Mouse (Mus musculus) intestine, postnatal 0 days (tissue): ENCODE results near the gene Dhtkd1. TPM values are rescaled to one million over a fixed set of nuclear protein-coding genes. Genes with fewer than 3 reads are reported as not detected.
A peak's percentile ranks its signal among the peaks of the same experiment; 100 is the strongest.
"Not testable (repeated sequence)": the region's sequence is repeated elsewhere in the genome, so short reads cannot be mapped to it uniquely, and the experiment has no call there.

Experiments
- ATAC-seq: fragments of 200-750 bp; cut with Nextera tagmentation; 2 replicates; pipeline ENCODE4 v1.8.0; 2017; ENCODE audit warnings: mild to moderate bottlenecking, moderate TSS enrichment, moderate library complexity
- H3K27ac ChIP-seq: fragments of 300-500 bp; sonication (generic); 2 replicates; pipeline ENCODE4 v1.5.1; 2014; ENCODE audit warnings: mild to moderate bottlenecking, low read depth, low read length, moderate library complexity
- H3K27me3 ChIP-seq: fragments of 300-500 bp; sonication (generic); replicated peaks from 2 replicates; pipeline ENCODE4 v1.6.1; 2014; ENCODE audit warnings: low read length, mixed read lengths; ENCODE audit not compliant: control insufficient read depth, insufficient read depth
- H3K36me3 ChIP-seq: fragments of 300-500 bp; sonication (generic); 2 replicates; pipeline ENCODE4 v1.6.1; 2014; ENCODE audit warnings: mild to moderate bottlenecking, moderate library complexity; ENCODE audit not compliant: control insufficient read depth, insufficient read depth
- H3K4me1 ChIP-seq: fragments of 300-500 bp; sonication (generic); replicated peaks from 2 replicates; pipeline ENCODE4 v1.6.1; 2014; ENCODE audit warnings: antibody characterized with exemption, low read length, mixed read lengths; ENCODE audit not compliant: control insufficient read depth, insufficient read depth
- H3K4me2 ChIP-seq: fragments of 300-500 bp; sonication (generic); replicated peaks from 2 replicates; pipeline ENCODE4 v1.6.1; 2014; ENCODE audit warnings: low read depth, mild to moderate bottlenecking, moderate library complexity
- H3K4me3 ChIP-seq: fragments of 300-500 bp; sonication (generic); 2 replicates; pipeline ENCODE4 v1.5.1; 2014; ENCODE audit warnings: low read depth, low read length
- H3K9ac ChIP-seq: fragments of 300-500 bp; sonication (generic); 2 replicates; pipeline ENCODE4 v1.6.1; 2014; ENCODE audit warnings: mild to moderate bottlenecking, low read depth, low read length
- H3K9me3 ChIP-seq: fragments of 300-500 bp; sonication (generic); 2 replicates; pipeline ENCODE4 v1.6.1; 2016; ENCODE audit warnings: mixed run types; ENCODE audit not compliant: control insufficient read depth
- CTCF ChIP-seq: sonication (generic); IDR thresholded peaks from 2 replicates; pipeline ENCODE4 v1.5.1; 2016; ENCODE audit warnings: low read depth, mild to moderate bottlenecking, control low read depth, antibody characterized with exemption, moderate library complexity
- WGBS: fragments of 180-500 bp; shearing (Covaris S2); extraction: QIAGEN DNeasy Blood & Tissue Kit; methylation state at CpG from one replicate; pipeline ENCODE4 v1.1.7; 2014; 5-methylcytosine and 5-hydroxymethylcytosine counted together
- polyA plus RNA-seq: library from polyadenylated mRNA; unstranded; fragments of >200 nt; fragmentation: Nextera tagmentation; extraction: Ambion mirVana; gene quantifications from 2 replicates; pipeline ENCODE4 v1.2.1, GENCODE M21; 2015

Gene Dhtkd1
- polyA plus RNA-seq: 0.26 and 0.27 TPM in 2 replicates

GRCm38 (mm10) chr2:5942416-5943032 is at the start of gene Dhtkd1:
Gene Dhtkd1, minus strand, starts transcription at chr2:5942792.
- peak within 1 kb of the TSS; percentile 57 for H3K4me3 ChIP-seq
- peak; percentile 78 for ATAC-seq
- H3K4me1 ChIP-seq: no peaks in the 10 kb centered on the region
- H3K4me2 ChIP-seq: peak within 1 kb of the TSS; percentile 92
- no peak within 1 kb of the TSS for H3K27ac ChIP-seq
- no peaks in the 10 kb centered on the region for H3K36me3 ChIP-seq
- no peaks in the 10 kb centered on the region for H3K27me3 ChIP-seq
- TF ChIP-seq CTCF: peak; percentile 54
- peak within 1 kb of the TSS; percentile 69 for H3K9ac ChIP-seq
- no peaks in the 10 kb centered on the region for H3K9me3 ChIP-seq
- under 1% methylated on average over 36 of the region's 36 CpGs for WGBS

- Histone ChIP-seq H3K4me1 (no peaks in the 10 kb centered on the region), H3K27ac (no peak overlapping the region), H3K4me3 (no peak overlapping the region), H3K9ac (no peak overlapping the region), H3K4me2 (no peak overlapping the region), H3K9me3 (no peaks in the 10 kb centered on the region), H3K36me3 (peaks cover 30% of the 10 kb centered on the region), H3K27me3 (no peaks in the 10 kb centered on the region)
- WGBS: 84% methylated on average over 4 of the region's 4 CpGs
- no peak for TF ChIP-seq CTCF
- no peak for ATAC-seq
These were observed 34.9 kb upstream of the Dhtkd1 start for GRCm38 (mm10) chr2:5977532-5977931.

GRCm38 (mm10) chr2:5970629-5971028 is 28.0 kb upstream of the Dhtkd1 start:
- WGBS: 95% methylated on average over 3 of the region's 3 CpGs
- H3K27me3 ChIP-seq, H3K36me3 ChIP-seq, H3K4me3 ChIP-seq, ATAC-seq, H3K27ac ChIP-seq, H3K4me2 ChIP-seq, H3K4me1 ChIP-seq, H3K9me3 ChIP-seq, H3K9ac ChIP-seq: not testable (repeated sequence)
- peak; percentile 37 for TF ChIP-seq CTCF

GRCm38 (mm10) chr2:5965972-5966371 is 23.4 kb upstream of the Dhtkd1 start:
- no peak overlapping the region for H3K27ac ChIP-seq
- no peak for TF ChIP-seq CTCF
- no peaks in the 10 kb centered on the region for H3K9me3 ChIP-seq
- no peak overlapping the region for H3K4me2 ChIP-seq
- no peak overlapping the region for H3K4me3 ChIP-seq
- H3K9ac ChIP-seq: no peak overlapping the region
- no peaks in the 10 kb centered on the region for H3K4me1 ChIP-seq
- ATAC-seq: no peak
- peaks cover 18% of the 10 kb centered on the region for H3K36me3 ChIP-seq
- whole genome bisulfite sequencing: 83% methylated on average over 3 of the region's 3 CpGs
- H3K27me3 ChIP-seq: no peaks in the 10 kb centered on the region

DNA sequence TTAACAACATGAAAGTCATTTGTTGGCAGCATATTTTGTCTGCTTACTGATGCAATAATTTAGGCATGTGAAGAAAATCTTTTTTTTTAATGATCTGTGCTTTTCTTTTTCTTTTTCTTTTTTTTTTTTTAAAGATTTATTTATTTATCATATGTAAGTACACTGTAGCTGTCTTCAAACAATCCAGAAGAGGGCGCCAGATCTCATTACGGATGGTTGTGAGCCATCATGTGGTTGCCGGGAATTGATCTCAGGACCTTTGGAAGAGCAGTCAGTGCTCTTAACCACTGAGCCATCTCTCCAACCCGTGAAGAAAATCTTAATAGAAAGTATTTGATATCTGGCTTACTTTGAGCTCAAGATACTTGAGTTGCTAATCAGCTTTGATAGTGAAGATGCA is 21.1 kb upstream of the Dhtkd1 start:
- H3K27me3 ChIP-seq, ATAC-seq, H3K27ac ChIP-seq, H3K4me2 ChIP-seq, H3K4me3 ChIP-seq, H3K9ac ChIP-seq, H3K9me3 ChIP-seq, H3K4me1 ChIP-seq: not testable (repeated sequence)
- 0 out of 2 replicates have a peak, but pooled peaks have one; percentile 14 for TF ChIP-seq CTCF
- WGBS: 85% methylated on average over 4 of the region's 4 CpGs
- H3K36me3 ChIP-seq: peaks cover 30% of the 10 kb centered on the region

DNA sequence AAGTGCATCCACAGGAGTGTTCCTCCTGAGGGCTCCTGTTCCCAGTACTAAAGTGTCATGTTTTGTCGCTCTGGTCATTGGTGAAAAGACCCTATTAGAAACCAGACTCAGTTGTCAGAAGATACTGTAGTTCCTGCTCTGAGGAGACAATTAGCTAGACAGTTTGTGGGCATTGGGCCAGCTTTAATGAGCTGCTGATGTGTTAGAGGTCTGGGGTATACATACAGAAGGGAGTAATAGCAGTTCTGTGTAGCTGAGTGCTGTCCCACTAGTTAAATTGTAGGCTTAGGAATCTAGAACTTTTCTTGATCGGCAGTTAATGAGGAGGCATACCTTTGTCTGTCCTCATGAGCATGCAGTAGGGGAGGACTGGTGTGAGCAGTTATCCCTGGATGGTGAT is 19.7 kb upstream of the Dhtkd1 start:
- Histone ChIP-seq H3K9ac (no peak overlapping the region), H3K27ac (no peak overlapping the region), H3K36me3 (peaks cover 43% of the 10 kb centered on the region), H3K4me1 (no peaks in the 10 kb centered on the region), H3K4me3 (no peak overlapping the region), H3K4me2 (no peak overlapping the region), H3K27me3 (no peaks in the 10 kb centered on the region), H3K9me3 (no peaks in the 10 kb centered on the region)
- ATAC-seq: no peak
- 88% methylated on average over 2 of the region's 2 CpGs for WGBS
- TF ChIP-seq CTCF: no peak
